Mouse (Mus musculus) liver, embryonic 14.5 days (tissue): ENCODE results near the gene Rft1. TPM values are rescaled to one million over a fixed set of nuclear protein-coding genes. Genes with fewer than 3 reads are reported as not detected.
A peak's percentile ranks its signal among the peaks of the same experiment; 100 is the strongest.

Experiments used
- ATAC-seq: fragments of 200-750 bp; cut with Nextera tagmentation; 2 replicates; pipeline ENCODE4 v1.8.0; 2017; ENCODE audit warnings: moderate number of reproducible peaks, mild to moderate bottlenecking, moderate library complexity; ENCODE audit not compliant: insufficient read depth
- DNase-seq, 3 experiments: peaks; one replicate each; pipeline ENCODE4 v3.0.0-alpha.2; 2012 to 2013; ENCODE audit warnings: low read depth in 3 of 3, low spot score in 3 of 3
- H3K27ac ChIP-seq: fragments of 300-500 bp; sonication (generic); 2 replicates; pipeline ENCODE4 v1.5.1; 2014; ENCODE audit warnings: moderate library complexity, mild to moderate bottlenecking, control low read depth, inconsistent platforms
- H3K27me3 ChIP-seq: fragments of 300-500 bp; sonication (generic); 2 replicates; pipeline ENCODE4 v1.6.1; 2014; ENCODE audit warnings: mild to moderate bottlenecking, low read length, moderate library complexity; ENCODE audit not compliant: control insufficient read depth, insufficient read depth
- H3K36me3 ChIP-seq: fragments of 300-500 bp; sonication (generic); replicated peaks from 2 replicates; pipeline ENCODE4 v1.6.1; 2014; ENCODE audit warnings: low read depth; ENCODE audit not compliant: control insufficient read depth, insufficient read depth
- H3K4me1 ChIP-seq, 2 experiments: fragments of 200-500 bp in 1 of 2; fragments of 300-500 bp in 1 of 2; sonication (generic) in 1 of 2; replicated peaks; 2 replicates each; pipeline ENCODE4 v1.6.1; 2012 to 2014; ENCODE audit warnings: antibody characterized with exemption in 1 of 2, inconsistent platforms in 1 of 2, low read length in 1 of 2; ENCODE audit not compliant: control insufficient read depth in 2 of 2, insufficient read depth in 2 of 2
- H3K4me2 ChIP-seq: fragments of 300-500 bp; sonication (generic); 2 replicates; pipeline ENCODE4 v1.6.1; 2014; ENCODE audit warnings: low read depth, mild to moderate bottlenecking, control low read depth, moderate library complexity
- H3K4me3 ChIP-seq, 2 experiments: fragments of 200-500 bp in 1 of 2; fragments of 300-500 bp in 1 of 2; sonication (generic) in 1 of 2; 2 replicates each; pipeline ENCODE4 v1.5.1; 2012 to 2014; ENCODE audit warnings: low read depth in 2 of 2, low read length in 2 of 2, mild to moderate bottlenecking in 2 of 2, control low read depth in 1 of 2, inconsistent platforms in 1 of 2, moderate library complexity in 1 of 2; ENCODE audit not compliant: insufficient read depth in 1 of 2
- H3K9ac ChIP-seq: fragments of 300-500 bp; sonication (generic); replicated peaks from 2 replicates; pipeline ENCODE4 v1.6.1; 2014; ENCODE audit warnings: mild to moderate bottlenecking, control low read depth, moderate library complexity
- H3K9me3 ChIP-seq: fragments of 300-500 bp; sonication (generic); 2 replicates; pipeline ENCODE4 v1.6.1; 2016; ENCODE audit warnings: low read length, mixed read lengths; ENCODE audit not compliant: control insufficient read depth
- CTCF ChIP-seq: IDR thresholded peaks from 2 replicates; pipeline ENCODE4 v1.5.1; 2016; ENCODE audit warnings: antibody characterized with exemption, low read depth, control low read depth
- EP300 ChIP-seq: IDR thresholded peaks from 2 replicates; pipeline ENCODE4 v1.6.1; 2016; ENCODE audit warnings: antibody characterized with exemption, low read depth
- WGBS: fragments of 180-500 bp; shearing (Covaris S2); extraction: QIAGEN DNeasy Blood & Tissue Kit; methylation state at CpG from one replicate; pipeline ENCODE4 v1.1.7; 2014; ENCODE audit not compliant: insufficient replicate concordance; 5-methylcytosine and 5-hydroxymethylcytosine counted together
- polyA plus RNA-seq, 2 experiments: library from polyadenylated mRNA; depleted of rRNA in 1 of 2; stranded (reverse) in 1 of 2; unstranded in 1 of 2; fragments of >200 nt; fragmentation: Nextera tagmentation in 1 of 2; extraction: Ambion mirVana in 1 of 2; gene quantifications; 2 replicates each; pipeline versions ENCODE4 v1.2.1 to v1.2.3; 2012 to 2014

Rft1 gene
- polyA plus RNA-seq, 2 experiments, result 2.8 to 3.4 TPM

GRCm38 (mm10) chr14:30618746-30619275, 35.3 kb upstream of the Rft1 start:
- DNase-seq, result no peak
- Histone ChIP-seq H3K27ac (no peak overlapping the region), H3K4me3 (no peak overlapping the region), H3K27me3 (no peaks in the 10 kb centered on the region), H3K4me1 (peaks cover 2 to 11% of the 10 kb centered on the region in 2 experiments; a peak in 2 of 4 replicates), H3K9ac (no peak overlapping the region), H3K9me3 (no peaks in the 10 kb centered on the region), H3K36me3 (no peaks in the 10 kb centered on the region), H3K4me2 (no peak overlapping the region)
- ATAC-seq, result no peak
- TF ChIP-seq EP300 (no peak), CTCF (no peak)
- 65% methylated on average over 2 of the region's 2 CpGs for WGBS

GRCm38 (mm10) chr14:30619982-30620578, 34.1 kb upstream of the Rft1 start:
- TF ChIP-seq CTCF, result no peak
- no peak for TF ChIP-seq EP300
- Histone ChIP-seq H3K4me1 (peaks cover 10 to 23% of the 10 kb centered on the region in 2 experiments; a peak in 3 of 4 replicates), H3K36me3 (no peaks in the 10 kb centered on the region), H3K4me2 (no peak overlapping the region), H3K4me3 (no peak overlapping the region), H3K9ac (no peak overlapping the region), H3K9me3 (no peaks in the 10 kb centered on the region), H3K27ac (no peak overlapping the region), H3K27me3 (no peaks in the 10 kb centered on the region)
- ATAC-seq, result no peak
- DNase-seq, result no peak
- WGBS, result 42% methylated on average over 7 of the region's 7 CpGs

GRCm38 (mm10) chr14:30622130-30622529, 32.0 kb upstream of the Rft1 start:
- no peak for ATAC-seq
- Histone ChIP-seq H3K4me1 (peaks cover 14 to 23% of the 10 kb centered on the region in 2 experiments), H3K36me3 (no peaks in the 10 kb centered on the region), H3K9me3 (no peaks in the 10 kb centered on the region), H3K27me3 (no peaks in the 10 kb centered on the region), H3K4me2 (no peak overlapping the region), H3K27ac (no peak overlapping the region), H3K4me3 (no peak overlapping the region), H3K9ac (no peak overlapping the region)
- no peak for DNase-seq
- TF ChIP-seq EP300 (no peak), CTCF (no peak)
- 70% methylated on average over 7 of the region's 7 CpGs for WGBS

GRCm38 (mm10) chr14:30622556-30622955, 31.6 kb upstream of the Rft1 start:
- H3K27me3 ChIP-seq, result no peaks in the 10 kb centered on the region
- peaks cover 14 to 20% of the 10 kb centered on the region in 2 experiments for H3K4me1 ChIP-seq
- ATAC-seq, result no peak
- no peaks in the 10 kb centered on the region for H3K9me3 ChIP-seq
- H3K4me2 ChIP-seq, result no peak overlapping the region
- no peak for DNase-seq
- no peak overlapping the region for H3K4me3 ChIP-seq
- H3K9ac ChIP-seq, result no peak overlapping the region
- no peaks in the 10 kb centered on the region for H3K36me3 ChIP-seq
- H3K27ac ChIP-seq, result no peak overlapping the region
- TF ChIP-seq EP300 (no peak), CTCF (no peak)
- 80% methylated on average over 8 of the region's 8 CpGs for WGBS

GRCm38 (mm10) chr14:30624277-30624721, 29.9 kb upstream of the Rft1 start:
- H3K4me3 ChIP-seq, result peak overlapping the region; percentile 71 to 78
- H3K27ac ChIP-seq, result no peak overlapping the region
- H3K27me3 ChIP-seq, result no peaks in the 10 kb centered on the region
- H3K4me1 ChIP-seq, result peaks cover 12 to 14% of the 10 kb centered on the region in 2 experiments
- no peaks in the 10 kb centered on the region for H3K9me3 ChIP-seq
- DNase-seq, result no peak
- no peak for TF ChIP-seq EP300
- TF ChIP-seq CTCF, result peak; percentile 57
- no peak for ATAC-seq
- 27% methylated on average over 8 of the region's 8 CpGs for WGBS
- H3K36me3 ChIP-seq, result no peaks in the 10 kb centered on the region
- peak overlapping the region; percentile 97 for H3K4me2 ChIP-seq
- peak overlapping the region; percentile 65 for H3K9ac ChIP-seq
